Mouse (Mus musculus): ENCODE measurements around the gene Pet2. TPM values are rescaled to one million over a fixed set of nuclear protein-coding genes. Genes with fewer than 3 reads are reported as not detected.

Gene Pet2
- total RNA-seq (2023), result not detected

GRCm38 (mm10) chrX:89409589-89409988, at the start of gene Pet2:
Pet2 (minus strand) TSS chrX:89409689.

